Mouse (Mus musculus) embryonic facial prominence, embryonic 13.5 days (tissue): ENCODE measurements at regions not wholly inside any gene's neighbourhood (a gene's known extent, or its start where the extent isn't known, plus 50 kb on each side); places are given as distances from the start of the nearest gene placed in this dataset.

Experiments used
- ATAC-seq: fragments of 200-750 bp; cut with Nextera tagmentation; 2 replicates; pipeline ENCODE4 v1.8.0; 2017; ENCODE audit warnings: low read depth; ENCODE audit not compliant: insufficient number of reproducible peaks, insufficient read depth, low FRiP score, low TSS enrichment
- H3K27ac ChIP-seq: fragments of 300-500 bp; sonication (generic); 2 replicates; pipeline ENCODE4 v1.5.1; 2015; ENCODE audit warnings: moderate library complexity, mild to moderate bottlenecking, inconsistent platforms
- H3K27me3 ChIP-seq: fragments of 300-500 bp; sonication (generic); 2 replicates; pipeline ENCODE4 v1.6.1; 2015; ENCODE audit warnings: mild to moderate bottlenecking, inconsistent platforms
- H3K36me3 ChIP-seq: fragments of 300-500 bp; sonication (generic); 2 replicates; pipeline ENCODE4 v1.6.1; 2015; ENCODE audit warnings: mild to moderate bottlenecking, inconsistent platforms
- H3K4me1 ChIP-seq: fragments of 300-500 bp; sonication (generic); 2 replicates; pipeline ENCODE4 v1.6.1; 2015; ENCODE audit warnings: inconsistent platforms
- H3K4me2 ChIP-seq: fragments of 300-500 bp; sonication (generic); 2 replicates; pipeline ENCODE4 v1.6.1; 2015; ENCODE audit warnings: moderate library complexity, mild to moderate bottlenecking, inconsistent platforms
- H3K4me3 ChIP-seq: fragments of 300-500 bp; sonication (generic); 2 replicates; pipeline ENCODE4 v1.5.1; 2015; ENCODE audit warnings: mild to moderate bottlenecking, inconsistent platforms
- H3K9ac ChIP-seq: fragments of 300-500 bp; sonication (generic); 2 replicates; pipeline ENCODE4 v1.6.1; 2015; ENCODE audit warnings: mild to moderate bottlenecking, inconsistent platforms
- H3K9me3 ChIP-seq: fragments of 300-500 bp; sonication (generic); 2 replicates; pipeline ENCODE4 v1.6.1; 2016; ENCODE audit warnings: inconsistent platforms
- WGBS: fragments of 180-500 bp; shearing (Covaris S2); methylation state at CpG from one replicate; pipeline ENCODE4 v1.1.7; 2015; ENCODE audit warnings: mixed read lengths; 5-methylcytosine and 5-hydroxymethylcytosine counted together

- no peak overlapping the region for H3K9ac ChIP-seq
- ATAC-seq = no peak
- H3K4me2 ChIP-seq = no peak overlapping the region
- H3K4me1 ChIP-seq = no peaks in the 10 kb centered on the region
- H3K27ac ChIP-seq = no peak overlapping the region
- H3K9me3 ChIP-seq = no peaks in the 10 kb centered on the region
- H3K36me3 ChIP-seq = no peaks in the 10 kb centered on the region
- H3K4me3 ChIP-seq = no peak overlapping the region
- WGBS = 73% methylated on average over 4 of the region's 4 CpGs
- no peaks in the 10 kb centered on the region for H3K27me3 ChIP-seq
These were observed 1223.5 kb upstream of the Zeb2 start for GRCm38 (mm10) chr2:46340694-46341093.

GRCm38 (mm10) chr2:46316666-46317065 is 1199.5 kb upstream of the Zeb2 start:
- WGBS = 72% methylated on average over 2 of the region's 2 CpGs
- no peak for ATAC-seq
- H3K27ac ChIP-seq = no peak overlapping the region
- no peaks in the 10 kb centered on the region for H3K36me3 ChIP-seq
- H3K4me1 ChIP-seq = no peaks in the 10 kb centered on the region
- H3K4me2 ChIP-seq = no peak overlapping the region
- no peaks in the 10 kb centered on the region for H3K9me3 ChIP-seq
- H3K27me3 ChIP-seq = no peaks in the 10 kb centered on the region
- no peak overlapping the region for H3K9ac ChIP-seq
- no peak overlapping the region for H3K4me3 ChIP-seq

GRCm38 (mm10) chr2:46315243-46315642 is 1198.0 kb upstream of the Zeb2 start:
- H3K9ac ChIP-seq = no peak overlapping the region
- no peak overlapping the region for H3K4me3 ChIP-seq
- no peaks in the 10 kb centered on the region for H3K27me3 ChIP-seq
- H3K4me1 ChIP-seq = no peaks in the 10 kb centered on the region
- no peaks in the 10 kb centered on the region for H3K9me3 ChIP-seq
- no peak overlapping the region for H3K4me2 ChIP-seq
- H3K27ac ChIP-seq = no peak overlapping the region
- no peak for ATAC-seq
- H3K36me3 ChIP-seq = no peaks in the 10 kb centered on the region
- WGBS = 89% methylated on average over 3 of the region's 3 CpGs

- Histone ChIP-seq H3K9me3 (no peaks in the 10 kb centered on the region), H3K36me3 (no peaks in the 10 kb centered on the region), H3K9ac (no peak overlapping the region), H3K4me2 (no peak overlapping the region), H3K27ac (no peak overlapping the region), H3K4me1 (no peaks in the 10 kb centered on the region), H3K4me3 (no peak overlapping the region), H3K27me3 (no peaks in the 10 kb centered on the region)
- WGBS = 88% methylated on average over 2 of the region's 2 CpGs
- no peak for ATAC-seq
These were observed 1190.5 kb upstream of the Zeb2 start for GRCm38 (mm10) chr2:46307582-46308153.

GRCm38 (mm10) chr2:46302627-46303026 is 1185.4 kb upstream of the Zeb2 start:
- H3K27me3 ChIP-seq = no peaks in the 10 kb centered on the region
- no peaks in the 10 kb centered on the region for H3K36me3 ChIP-seq
- no peak overlapping the region for H3K9ac ChIP-seq
- WGBS = 69% methylated on average over 1 of the region's 1 CpGs
- no peaks in the 10 kb centered on the region for H3K9me3 ChIP-seq
- H3K4me1 ChIP-seq = no peaks in the 10 kb centered on the region
- H3K4me2 ChIP-seq = no peak overlapping the region
- no peak overlapping the region for H3K4me3 ChIP-seq
- no peak overlapping the region for H3K27ac ChIP-seq
- no peak for ATAC-seq

GRCm38 (mm10) chr2:46297274-46297843 is 1180.2 kb upstream of the Zeb2 start:
- 65% methylated on average over 2 of the region's 2 CpGs for WGBS
- H3K4me2 ChIP-seq = no peak overlapping the region

GRCm38 (mm10) chr2:46283929-46284598 is 1166.9 kb upstream of the Zeb2 start:
- WGBS = 85% methylated on average over 5 of the region's 5 CpGs
- H3K36me3 ChIP-seq = no peaks in the 10 kb centered on the region
- no peaks in the 10 kb centered on the region for H3K4me1 ChIP-seq
- no peaks in the 10 kb centered on the region for H3K9me3 ChIP-seq
- H3K4me3 ChIP-seq = no peak overlapping the region
- no peak overlapping the region for H3K4me2 ChIP-seq
- H3K27ac ChIP-seq = no peak overlapping the region
- H3K9ac ChIP-seq = no peak overlapping the region
- no peak for ATAC-seq
- no peaks in the 10 kb centered on the region for H3K27me3 ChIP-seq

More at GRCm38 (mm10) chr2:46297274-46297843, 1180.2 kb upstream of the Zeb2 start:
- H3K4me3 ChIP-seq = no peak overlapping the region
- no peaks in the 10 kb centered on the region for H3K36me3 ChIP-seq
- no peaks in the 10 kb centered on the region for H3K27me3 ChIP-seq
- no peaks in the 10 kb centered on the region for H3K9me3 ChIP-seq
- no peak for ATAC-seq
- no peaks in the 10 kb centered on the region for H3K4me1 ChIP-seq
- H3K9ac ChIP-seq = no peak overlapping the region
- no peak overlapping the region for H3K27ac ChIP-seq

- no peak for ATAC-seq
- no peaks in the 10 kb centered on the region for H3K9me3 ChIP-seq
- no peak overlapping the region for H3K27ac ChIP-seq
- H3K9ac ChIP-seq = no peak overlapping the region
- 55% methylated on average over 2 of the region's 2 CpGs for WGBS
- H3K4me2 ChIP-seq = no peak overlapping the region
- H3K27me3 ChIP-seq = no peaks in the 10 kb centered on the region
- H3K4me3 ChIP-seq = no peak overlapping the region
- H3K36me3 ChIP-seq = no peaks in the 10 kb centered on the region
- H3K4me1 ChIP-seq = no peaks in the 10 kb centered on the region
These were observed 1163.6 kb upstream of the Zeb2 start for GRCm38 (mm10) chr2:46280822-46281221.

GRCm38 (mm10) chr2:46261618-46262017 is 1144.4 kb upstream of the Zeb2 start:
- 70% methylated on average over 1 of the region's 1 CpGs for WGBS
- no peak for ATAC-seq

GRCm38 (mm10) chr2:46251562-46251961 is 1134.4 kb upstream of the Zeb2 start:
- Histone ChIP-seq H3K4me1 (no peaks in the 10 kb centered on the region), H3K9me3 (no peaks in the 10 kb centered on the region), H3K4me2 (no peak overlapping the region), H3K27me3 (no peaks in the 10 kb centered on the region), H3K27ac (no peak overlapping the region), H3K36me3 (no peaks in the 10 kb centered on the region), H3K4me3 (no peak overlapping the region), H3K9ac (no peak overlapping the region)
- ATAC-seq = no peak
- WGBS = 91% methylated on average over 7 of the region's 7 CpGs

More at GRCm38 (mm10) chr2:46261618-46262017, 1144.4 kb upstream of the Zeb2 start:
- no peak overlapping the region for H3K4me2 ChIP-seq
- no peak overlapping the region for H3K9ac ChIP-seq
- H3K9me3 ChIP-seq = no peaks in the 10 kb centered on the region
- no peaks in the 10 kb centered on the region for H3K36me3 ChIP-seq
- H3K27me3 ChIP-seq = no peaks in the 10 kb centered on the region
- H3K27ac ChIP-seq = no peak overlapping the region
- no peak overlapping the region for H3K4me3 ChIP-seq
- H3K4me1 ChIP-seq = no peaks in the 10 kb centered on the region

GRCm38 (mm10) chr2:46245717-46246116 is 1128.5 kb upstream of the Zeb2 start:
- H3K9me3 ChIP-seq = no peaks in the 10 kb centered on the region
- H3K4me1 ChIP-seq = no peaks in the 10 kb centered on the region
- no peak for ATAC-seq
- no peaks in the 10 kb centered on the region for H3K27me3 ChIP-seq
- H3K4me3 ChIP-seq = no peak overlapping the region
- WGBS = 68% methylated on average over 3 of the region's 3 CpGs
- H3K27ac ChIP-seq = no peak overlapping the region
- H3K36me3 ChIP-seq = no peaks in the 10 kb centered on the region
- no peak overlapping the region for H3K9ac ChIP-seq
- no peak overlapping the region for H3K4me2 ChIP-seq

GRCm38 (mm10) chr2:46244697-46245096 is 1127.5 kb upstream of the Zeb2 start:
- no peak overlapping the region for H3K4me2 ChIP-seq
- H3K9me3 ChIP-seq = no peaks in the 10 kb centered on the region
- no peak overlapping the region for H3K4me3 ChIP-seq
- H3K36me3 ChIP-seq = no peaks in the 10 kb centered on the region
- no peak overlapping the region for H3K27ac ChIP-seq
- no peak overlapping the region for H3K9ac ChIP-seq
- no peak for ATAC-seq
- H3K4me1 ChIP-seq = no peaks in the 10 kb centered on the region
- no peaks in the 10 kb centered on the region for H3K27me3 ChIP-seq
- 80% methylated on average over 3 of the region's 3 CpGs for WGBS
